Mouse (Mus musculus): ENCODE results near the gene Thumpd3. TPM values are rescaled to one million over a fixed set of nuclear protein-coding genes. Genes with fewer than 3 reads are reported as not detected.

Gene Thumpd3
- polyA plus RNA-seq, 1 experiment from 2014 or later = 73.2 TPM

- Histone ChIP-seq H3K27me3 (ENCODE audit: low read depth, poor library complexity, severe bottlenecking) (peaks cover 18% of the 10 kb centered on the region), H3K4me1 (peaks cover 59% of the 10 kb centered on the region), H3K9me3 (replicated peaks) (no peaks in the 10 kb centered on the region), H3K36me3 (no peaks in the 10 kb centered on the region), H3K4me3 (no peak overlapping the region), H3K27ac (replicated peaks) (peak overlapping the region; percentile 86)
- DNase-seq (ENCODE audit: low spot score) = no peak
- WGBS = 44% methylated on average over 5 of the region's 5 CpGs
These were observed 20.3 kb upstream of the Thumpd3 start for GRCm38 (mm10) chr6:113025774-113026173.

GRCm38 (mm10) chr6:113027446-113027845 lies 18.6 kb upstream of the Thumpd3 start:
- WGBS = 17% methylated on average over 2 of the region's 2 CpGs
- DNase-seq (ENCODE audit: low spot score) = peak; percentile 64
- Histone ChIP-seq H3K4me3 (no peak overlapping the region), H3K27me3 (ENCODE audit: low read depth, poor library complexity, severe bottlenecking) (peaks cover 20% of the 10 kb centered on the region), H3K36me3 (no peaks in the 10 kb centered on the region), H3K9me3 (replicated peaks) (no peaks in the 10 kb centered on the region), H3K4me1 (peaks cover 58% of the 10 kb centered on the region), H3K27ac (replicated peaks) (peak overlapping the region; percentile 86)

GRCm38 (mm10) chr6:113029006-113029405 lies 17.0 kb upstream of the Thumpd3 start:
- WGBS = 81% methylated on average over 3 of the region's 3 CpGs
- Histone ChIP-seq H3K36me3 (no peaks in the 10 kb centered on the region), H3K27me3 (ENCODE audit: low read depth, poor library complexity, severe bottlenecking) (peaks cover 20% of the 10 kb centered on the region), H3K4me3 (no peak overlapping the region), H3K4me1 (peaks cover 49% of the 10 kb centered on the region), H3K9me3 (replicated peaks) (no peaks in the 10 kb centered on the region), H3K27ac (replicated peaks) (peak overlapping the region; percentile 55; the same call in 1 of the 2 replicates)
- no peak for DNase-seq (ENCODE audit: low spot score)

GRCm38 (mm10) chr6:113030553-113030952 lies 15.5 kb upstream of the Thumpd3 start:
- peaks cover 20% of the 10 kb centered on the region for H3K27me3 ChIP-seq (ENCODE audit: low read depth, poor library complexity, severe bottlenecking)
- H3K4me3 ChIP-seq = no peak overlapping the region
- 87% methylated on average over 3 of the region's 3 CpGs for WGBS
- no peak for DNase-seq (ENCODE audit: low spot score)
- peaks cover 34% of the 10 kb centered on the region for H3K4me1 ChIP-seq
- H3K36me3 ChIP-seq = no peaks in the 10 kb centered on the region
- H3K27ac ChIP-seq (replicated peaks) = peak overlapping the region; percentile 38
- no peaks in the 10 kb centered on the region for H3K9me3 ChIP-seq (replicated peaks)

- DNase-seq (ENCODE audit: low spot score) = no peak
- 84% methylated on average over 10 of the region's 10 CpGs for WGBS
- H3K4me1 ChIP-seq = peaks cover 28% of the 10 kb centered on the region
These were observed 14.9 kb upstream of the Thumpd3 start for GRCm38 (mm10) chr6:113030970-113031660.

GRCm38 (mm10) chr6:113032121-113032520 lies 13.9 kb upstream of the Thumpd3 start:
- Histone ChIP-seq H3K4me3 (no peak overlapping the region), H3K27ac (replicated peaks) (no peak overlapping the region), H3K36me3 (no peaks in the 10 kb centered on the region), H3K9me3 (replicated peaks) (no peaks in the 10 kb centered on the region), H3K4me1 (peaks cover 23% of the 10 kb centered on the region), H3K27me3 (ENCODE audit: low read depth, poor library complexity, severe bottlenecking) (peaks cover 20% of the 10 kb centered on the region)
- WGBS = 77% methylated on average over 3 of the region's 3 CpGs
- no peak for DNase-seq (ENCODE audit: low spot score)

More at GRCm38 (mm10) chr6:113030970-113031660, 14.9 kb upstream of the Thumpd3 start:
- Histone ChIP-seq H3K27ac (replicated peaks) (peak overlapping the region; percentile 38), H3K4me3 (no peak overlapping the region), H3K36me3 (no peaks in the 10 kb centered on the region), H3K9me3 (replicated peaks) (no peaks in the 10 kb centered on the region), H3K27me3 (ENCODE audit: low read depth, poor library complexity, severe bottlenecking) (peaks cover 20% of the 10 kb centered on the region)

- peaks cover 23% of the 10 kb centered on the region for H3K4me1 ChIP-seq
- H3K27ac ChIP-seq (replicated peaks) = no peak overlapping the region
- H3K9me3 ChIP-seq (replicated peaks) = no peaks in the 10 kb centered on the region
- peaks cover 20% of the 10 kb centered on the region for H3K27me3 ChIP-seq (ENCODE audit: low read depth, poor library complexity, severe bottlenecking)
- WGBS = 86% methylated on average over 2 of the region's 2 CpGs
- H3K4me3 ChIP-seq = no peak overlapping the region
- no peaks in the 10 kb centered on the region for H3K36me3 ChIP-seq
- no peak for DNase-seq (ENCODE audit: low spot score)
These were observed 12.8 kb upstream of the Thumpd3 start for GRCm38 (mm10) chr6:113033185-113033584.

- Histone ChIP-seq H3K4me3 (no peak overlapping the region), H3K27me3 (ENCODE audit: low read depth, poor library complexity, severe bottlenecking) (peaks cover 11% of the 10 kb centered on the region), H3K27ac (replicated peaks) (no peak overlapping the region), H3K4me1 (peaks cover 20% of the 10 kb centered on the region), H3K9me3 (replicated peaks) (no peaks in the 10 kb centered on the region), H3K36me3 (no peaks in the 10 kb centered on the region)
- 90% methylated on average over 6 of the region's 6 CpGs for WGBS
- DNase-seq (ENCODE audit: low spot score) = no peak
These were observed 11.6 kb upstream of the Thumpd3 start for GRCm38 (mm10) chr6:113034466-113034865.

GRCm38 (mm10) chr6:113036463-113037175 lies 9.4 kb upstream of the Thumpd3 start:
- 62% methylated on average over 4 of the region's 4 CpGs for WGBS
- H3K4me1 ChIP-seq = peaks cover 20% of the 10 kb centered on the region

GRCm38 (mm10) chr6:113037946-113038734 lies 7.9 kb upstream of the Thumpd3 start:
- H3K4me1 ChIP-seq = peaks cover 20% of the 10 kb centered on the region
- peak overlapping the region; percentile 38; the same call in 1 of the 2 replicates for H3K4me3 ChIP-seq
- WGBS = 12% methylated on average over 19 of the region's 19 CpGs
- no peaks in the 10 kb centered on the region for H3K27me3 ChIP-seq (ENCODE audit: low read depth, poor library complexity, severe bottlenecking)
- no peaks in the 10 kb centered on the region for H3K36me3 ChIP-seq
- DNase-seq (ENCODE audit: low spot score) = peak; percentile 68
- peak overlapping the region; percentile 84 for H3K27ac ChIP-seq (replicated peaks)
- H3K9me3 ChIP-seq (replicated peaks) = no peaks in the 10 kb centered on the region

More at GRCm38 (mm10) chr6:113036463-113037175, 9.4 kb upstream of the Thumpd3 start:
- H3K9me3 ChIP-seq (replicated peaks) = no peaks in the 10 kb centered on the region
- no peaks in the 10 kb centered on the region for H3K36me3 ChIP-seq
- H3K27me3 ChIP-seq (ENCODE audit: low read depth, poor library complexity, severe bottlenecking) = no peaks in the 10 kb centered on the region
- H3K27ac ChIP-seq (replicated peaks) = peak overlapping the region; percentile 17; the same call in 1 of the 2 replicates
- no peak for DNase-seq (ENCODE audit: low spot score)
- no peak overlapping the region for H3K4me3 ChIP-seq

GRCm38 (mm10) chr6:113038735-113039058 lies 7.3 kb upstream of the Thumpd3 start:
- Histone ChIP-seq H3K9me3 (replicated peaks) (no peaks in the 10 kb centered on the region), H3K4me3 (peak overlapping the region; percentile 38; the same call in 1 of the 2 replicates), H3K36me3 (no peaks in the 10 kb centered on the region), H3K27me3 (ENCODE audit: low read depth, poor library complexity, severe bottlenecking) (no peaks in the 10 kb centered on the region), H3K27ac (replicated peaks) (peak overlapping the region; percentile 84), H3K4me1 (peaks cover 20% of the 10 kb centered on the region)
- 50% methylated on average over 5 of the region's 5 CpGs for WGBS
- DNase-seq (ENCODE audit: low spot score) = no peak

GRCm38 (mm10) chr6:113040319-113040718 lies 5.7 kb upstream of the Thumpd3 start:
- Histone ChIP-seq H3K9me3 (replicated peaks) (no peaks in the 10 kb centered on the region), H3K4me1 (peaks cover 26% of the 10 kb centered on the region), H3K27ac (replicated peaks) (no peak overlapping the region), H3K4me3 (no peak overlapping the region), H3K36me3 (no peaks in the 10 kb centered on the region), H3K27me3 (ENCODE audit: low read depth, poor library complexity, severe bottlenecking) (no peaks in the 10 kb centered on the region)
- 92% methylated on average over 2 of the region's 2 CpGs for WGBS
- no peak for DNase-seq (ENCODE audit: low spot score)

All from midbrain, embryonic 10.5 days (tissue).